Mouse (Mus musculus) A20 (cell line): ENCODE results near the gene Abhd2.
"Not testable (repeated sequence)": the region's sequence is repeated elsewhere in the genome, so short reads cannot be mapped to it uniquely, and the experiment has no call there.

ENCODE experiments used
- DNase-seq: peaks from one replicate; pipeline ENCODE4 v3.0.0-alpha.2; 2011; ENCODE audit warnings: low read depth, low spot score

The Abhd2 gene

GRCm38 (mm10) chr7:79266228-79266627 is 6.8 kb upstream of the Abhd2 start:
- DNase-seq: no peak

- DNase-seq: no peak
Measured at GRCm38 (mm10) chr7:79267690-79268388, 5.2 kb upstream of the Abhd2 start.

GRCm38 (mm10) chr7:79268897-79269296 is 4.1 kb upstream of the Abhd2 start:
- DNase-seq: no peak

DNA sequence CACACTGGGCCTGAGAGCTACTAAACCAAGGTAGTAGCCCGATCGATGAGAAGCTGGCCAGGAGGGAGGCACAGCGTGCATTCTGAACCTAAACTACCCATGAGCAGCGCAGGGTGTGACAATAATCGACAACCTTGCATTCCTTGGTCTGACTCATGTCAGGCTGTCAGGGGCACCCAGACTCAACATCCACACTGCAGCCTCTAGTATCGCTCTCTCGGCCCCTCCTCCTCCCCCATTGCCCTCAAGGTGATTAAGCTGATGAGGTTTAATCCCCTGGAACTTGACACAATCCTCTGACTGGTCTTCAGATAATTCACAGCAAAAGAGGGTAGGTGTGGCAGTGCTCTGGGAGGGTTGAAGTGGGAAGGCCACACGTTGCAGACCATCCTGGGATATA is 3.6 kb upstream of the Abhd2 start:
- DNase-seq: no peak

DNA sequence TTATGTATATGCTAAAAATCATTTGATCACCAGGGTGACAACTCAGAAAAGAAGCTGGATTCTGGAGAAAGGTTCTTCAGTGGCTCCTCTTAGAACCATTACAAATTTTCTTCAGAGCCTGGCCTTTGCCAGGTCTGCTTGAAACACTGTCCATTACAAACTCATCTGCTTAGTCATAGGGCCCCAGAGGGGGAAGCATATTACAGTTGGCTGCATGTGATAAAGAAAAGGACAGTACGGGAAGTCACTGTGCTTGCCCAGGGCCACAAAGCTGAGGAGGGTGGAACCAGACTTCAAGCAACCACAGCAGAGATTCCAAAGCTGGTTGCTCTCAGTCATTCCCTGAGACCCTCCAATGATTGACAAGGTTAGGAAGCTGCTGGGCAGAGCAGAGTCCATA is 3.1 kb upstream of the Abhd2 start:
- DNase-seq: no peak

DNA sequence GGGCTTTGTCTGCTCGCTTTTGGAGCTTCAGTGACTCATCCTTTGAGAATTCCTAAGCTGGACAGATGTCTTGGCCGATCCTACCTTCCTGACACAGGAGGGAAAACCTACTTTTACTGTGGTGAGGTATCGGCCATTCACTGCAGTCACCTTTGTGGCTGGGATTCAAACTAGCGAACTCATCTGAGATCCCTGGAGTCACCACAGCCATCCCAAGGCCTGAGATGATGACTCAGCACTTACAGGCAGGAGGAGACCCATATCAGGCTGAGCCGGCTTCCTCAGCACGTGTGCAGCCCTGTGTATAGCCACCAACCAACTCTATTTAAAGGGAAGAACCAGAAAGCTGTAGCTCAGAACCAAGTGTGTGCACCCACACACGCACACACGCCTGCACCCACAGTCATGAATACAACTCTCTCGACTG is 2.0 kb upstream of the Abhd2 start:
- DNase-seq: no peak

GRCm38 (mm10) chr7:79271861-79272788 is 874 bp upstream of the Abhd2 start:
- DNase-seq: no peak

GRCm38 (mm10) chr7:79273738-79274472 is 906 bp downstream of the Abhd2 start:
- peak; percentile 83 for DNase-seq

- peak; percentile 63 for DNase-seq
Measured at GRCm38 (mm10) chr7:79274473-79275010, 1.5 kb downstream of the Abhd2 start.

DNA sequence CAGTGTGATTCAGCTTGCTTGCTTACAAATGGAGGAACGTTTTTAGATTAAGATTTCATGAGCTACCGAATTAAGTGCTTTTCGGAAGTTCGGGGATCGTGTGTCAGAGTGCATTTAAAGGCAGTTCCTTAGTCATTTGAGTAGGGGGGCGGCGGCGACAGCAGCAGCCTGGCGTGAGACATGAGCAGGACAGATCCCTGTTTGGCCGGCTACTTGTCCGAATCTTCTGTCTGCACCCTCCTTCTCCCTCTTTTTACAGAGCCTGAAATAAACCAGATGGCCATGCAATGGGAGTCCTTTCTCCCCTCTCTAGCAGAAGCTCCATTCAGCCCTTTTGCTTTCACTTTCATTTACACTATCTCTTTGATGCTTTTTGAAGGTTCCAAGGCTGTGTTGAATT is 2.3 kb downstream of the Abhd2 start:
- DNase-seq: peak; percentile 71

GRCm38 (mm10) chr7:79278432-79278831 is 5.4 kb downstream of the Abhd2 start:
- DNase-seq: no peak

DNA sequence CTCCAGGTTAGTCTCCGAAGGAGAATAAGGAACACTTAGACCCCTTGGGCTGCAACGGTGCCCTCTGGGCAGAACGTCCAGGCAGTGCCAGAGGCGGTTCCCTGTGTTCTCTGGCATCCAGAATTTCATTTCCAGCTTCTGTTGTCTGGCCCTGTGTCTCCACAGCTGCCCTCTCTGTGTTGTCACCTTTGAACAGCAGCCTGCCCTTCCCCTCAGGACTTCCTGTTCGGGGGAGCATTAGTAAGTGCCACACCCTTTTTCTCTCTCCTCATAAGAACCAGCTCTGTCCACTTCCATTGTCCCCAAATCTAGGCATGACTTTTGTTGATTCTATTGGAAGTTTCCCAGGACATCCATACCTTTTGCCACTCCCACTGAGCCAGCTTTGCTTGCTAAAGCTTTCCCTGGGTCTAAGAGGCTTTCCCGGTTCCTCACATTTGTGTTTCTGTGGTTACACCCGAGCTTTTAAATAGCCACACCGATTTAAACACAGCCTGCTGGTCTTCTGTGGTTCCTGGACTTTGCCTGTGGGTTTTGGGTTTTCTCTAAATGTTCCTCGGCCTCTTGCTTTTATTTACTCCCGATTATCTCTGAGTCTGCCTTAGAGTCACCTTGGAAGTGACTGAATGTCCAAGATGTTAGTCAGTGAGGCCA is 6.5 kb downstream of the Abhd2 start:
- peak; percentile 17 for DNase-seq

- no peak for DNase-seq
Measured at GRCm38 (mm10) chr7:79282883-79283670, 10.1 kb downstream of the Abhd2 start.

DNA sequence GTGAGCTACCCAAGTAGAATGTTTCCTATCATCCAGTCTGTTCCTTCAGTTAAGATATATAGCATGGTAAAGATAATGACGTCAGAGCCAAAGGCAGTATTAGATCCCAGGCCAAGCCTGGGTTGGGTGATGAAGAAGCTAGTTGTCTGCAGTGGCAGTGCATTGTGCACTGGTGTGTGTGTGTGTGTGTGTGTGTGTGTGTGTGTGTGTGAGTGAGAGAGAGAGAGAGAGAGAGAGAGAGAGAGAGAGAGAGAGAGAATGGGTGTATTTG is 10.6 kb downstream of the Abhd2 start:
- DNase-seq: not testable (repeated sequence)

- DNase-seq: no peak
Measured at GRCm38 (mm10) chr7:79284160-79284888, 11.3 kb downstream of the Abhd2 start.

GRCm38 (mm10) chr7:79284889-79285280 is 11.9 kb downstream of the Abhd2 start:
- no peak for DNase-seq

DNA sequence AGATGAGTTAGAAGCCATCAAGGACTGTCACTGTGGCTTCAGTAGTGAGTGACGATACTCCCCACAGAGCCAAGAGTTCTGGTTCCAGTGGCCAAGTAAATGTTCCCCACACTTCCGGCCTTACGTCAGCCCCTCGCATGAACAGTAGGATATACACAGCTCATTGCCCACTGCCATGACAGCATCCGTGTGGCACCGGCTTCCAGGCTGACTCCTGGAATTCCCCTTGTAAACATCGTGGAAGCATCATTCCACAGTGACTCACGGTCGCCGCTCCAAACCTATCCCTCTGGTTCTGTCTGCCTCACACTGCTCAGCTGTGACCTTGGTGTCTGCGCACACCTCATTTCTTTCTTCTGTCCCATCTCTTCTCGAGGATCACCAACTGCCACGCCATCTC is 12.4 kb downstream of the Abhd2 start:
- DNase-seq: no peak

DNA sequence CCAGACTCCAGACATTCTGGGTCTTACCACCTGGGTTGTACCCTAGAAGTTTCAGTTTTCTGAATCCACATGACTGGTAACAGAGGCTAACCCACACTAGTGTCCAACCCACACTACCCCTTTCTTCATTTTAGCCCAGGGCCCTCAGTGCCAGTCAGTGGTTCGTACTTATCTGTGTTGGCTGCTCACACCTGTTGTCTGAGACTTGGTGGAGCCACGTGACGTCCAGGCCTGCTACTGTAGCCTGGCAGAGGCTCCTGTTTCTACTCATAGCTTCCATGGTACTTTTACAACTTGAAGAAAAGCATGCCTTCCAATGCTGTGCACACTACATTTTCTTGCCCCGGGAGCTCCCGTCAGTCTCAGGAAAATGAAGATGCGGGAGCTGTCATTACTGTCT is 14.2 kb downstream of the Abhd2 start:
- DNase-seq: no peak

- DNase-seq: no peak
Measured at GRCm38 (mm10) chr7:79287928-79288327, 14.9 kb downstream of the Abhd2 start.

DNA sequence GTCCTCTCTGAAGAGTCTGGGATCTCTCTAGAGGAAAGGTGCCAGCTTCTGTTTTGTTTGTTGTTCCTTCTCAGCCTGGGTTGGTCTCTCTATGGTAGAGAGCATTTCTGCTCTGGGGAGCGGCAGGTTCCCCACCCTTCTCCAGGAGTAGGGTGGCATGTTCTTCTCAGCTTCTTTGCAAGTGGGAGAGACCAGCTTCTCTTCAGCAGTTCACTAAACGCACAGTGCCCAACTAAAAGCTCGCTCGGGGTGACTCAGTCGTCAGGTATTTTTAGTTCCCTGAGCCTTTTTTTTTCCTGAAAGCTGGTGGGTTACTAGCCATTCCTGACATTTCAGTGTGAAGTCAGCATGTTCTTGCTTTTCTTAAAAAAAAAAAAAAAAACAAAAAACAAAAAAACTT is 15.4 kb downstream of the Abhd2 start:
- no peak for DNase-seq
